Mouse (Mus musculus): ENCODE measurements around the gene Dysf.

Gene Dysf

GRCm38 (mm10) chr6:84119731-84120530 is 111.5 kb downstream of the Dysf start:
- DNase-seq (ENCODE audit: low spot score in 2 of 2): no peak

GRCm38 (mm10) chr6:84124609-84125008 is 116.2 kb downstream of the Dysf start:
- no peak for DNase-seq (ENCODE audit: low spot score in 2 of 2)

- no peak for DNase-seq (ENCODE audit: low spot score in 2 of 2)
Measured at GRCm38 (mm10) chr6:84125101-84125500, 116.7 kb downstream of the Dysf start.

GRCm38 (mm10) chr6:84128229-84128628 is 119.8 kb downstream of the Dysf start:
- no peak for DNase-seq (ENCODE audit: low spot score in 2 of 2)

- DNase-seq (ENCODE audit: low spot score in 2 of 2): no peak
Measured at GRCm38 (mm10) chr6:84130867-84131266, 122.5 kb downstream of the Dysf start.

- no peak for DNase-seq (ENCODE audit: low spot score in 2 of 2)
Measured at GRCm38 (mm10) chr6:84131539-84131938, 123.1 kb downstream of the Dysf start.

GRCm38 (mm10) chr6:84133053-84133452 is 124.7 kb downstream of the Dysf start:
- DNase-seq (ENCODE audit: low spot score in 2 of 2): no peak

GRCm38 (mm10) chr6:84133996-84134721 is 125.8 kb downstream of the Dysf start:
- DNase-seq (ENCODE audit: low spot score in 2 of 2): no peak

- DNase-seq (ENCODE audit: low spot score in 2 of 2): no peak
Measured at GRCm38 (mm10) chr6:84134722-84135394, 126.5 kb downstream of the Dysf start.

- DNase-seq (ENCODE audit: low spot score in 2 of 2): no peak
Measured at GRCm38 (mm10) chr6:84135709-84136108, 127.3 kb downstream of the Dysf start.

- no peak for DNase-seq (ENCODE audit: low spot score in 2 of 2)
Measured at GRCm38 (mm10) chr6:84136345-84136744, 128.0 kb downstream of the Dysf start.

GRCm38 (mm10) chr6:84139932-84140331 is 131.5 kb downstream of the Dysf start:
- no peak for DNase-seq (ENCODE audit: low spot score in 2 of 2)

- no peak for DNase-seq (ENCODE audit: low spot score in 2 of 2)
Measured at GRCm38 (mm10) chr6:84142481-84142880, 134.1 kb downstream of the Dysf start.

GRCm38 (mm10) chr6:84143328-84143727 is 134.9 kb downstream of the Dysf start:
- no peak for DNase-seq (ENCODE audit: low spot score in 2 of 2)

GRCm38 (mm10) chr6:84144393-84144792 is 136.0 kb downstream of the Dysf start:
- DNase-seq (ENCODE audit: low spot score in 2 of 2): no peak

- no peak for DNase-seq (ENCODE audit: low spot score in 2 of 2)
Measured at GRCm38 (mm10) chr6:84147206-84148004, 139.0 kb downstream of the Dysf start.

GRCm38 (mm10) chr6:84148470-84148869 is 140.1 kb downstream of the Dysf start:
- DNase-seq (ENCODE audit: low spot score in 2 of 2): no peak

- DNase-seq (ENCODE audit: low spot score in 2 of 2): no peak
Measured at GRCm38 (mm10) chr6:84154508-84154907, 146.1 kb downstream of the Dysf start.

GRCm38 (mm10) chr6:84155765-84156164 is 147.4 kb downstream of the Dysf start:
- DNase-seq (ENCODE audit: low spot score in 2 of 2): no peak

GRCm38 (mm10) chr6:84156481-84157025 is 148.2 kb downstream of the Dysf start:
- DNase-seq (ENCODE audit: low spot score in 2 of 2): no peak

- DNase-seq (ENCODE audit: low spot score in 2 of 2): no peak
Measured at GRCm38 (mm10) chr6:84159046-84159445, 150.7 kb downstream of the Dysf start.
